Mouse (Mus musculus) olfactory bulb, adult 2 months (tissue): Measurements from ENCODE around the gene Banp. TPM values are rescaled to one million over a fixed set of nuclear protein-coding genes. Genes with fewer than 3 reads are reported as not detected.

ENCODE experiments used
- H3K27ac ChIP-seq: fragments of 200-500 bp; 2 replicates; pipeline ENCODE4 v1.5.1; 2012; ENCODE audit warnings: low read depth, low read length; ENCODE audit not compliant: insufficient read depth
- H3K4me1 ChIP-seq: fragments of 200-500 bp; 2 replicates; pipeline ENCODE4 v1.6.1; 2012; ENCODE audit warnings: low read length; ENCODE audit not compliant: control insufficient read depth, insufficient read depth
- H3K4me3 ChIP-seq: fragments of 200-500 bp; 2 replicates; pipeline ENCODE4 v1.5.1; 2012; ENCODE audit warnings: mild to moderate bottlenecking, low read depth, low read length, moderate library complexity; ENCODE audit not compliant: insufficient read depth
- CTCF ChIP-seq: fragments of 200-500 bp; IDR thresholded peaks from 2 replicates; pipeline ENCODE4 v1.5.1; 2012; ENCODE audit warnings: low read depth, mild to moderate bottlenecking, low read length, moderate library complexity; ENCODE audit not compliant: insufficient read depth
- POLR2A ChIP-seq: fragments of 200-500 bp; IDR thresholded peaks from 2 replicates; pipeline ENCODE4 v1.6.1; 2012; ENCODE audit warnings: mild to moderate bottlenecking, low read depth, low read length, moderate library complexity; ENCODE audit not compliant: insufficient read depth
- WGBS: fragments of 180-500 bp; shearing (Covaris S2); methylation state at CpG from one replicate; pipeline ENCODE4 v1.1.7; 2018; 5-methylcytosine and 5-hydroxymethylcytosine counted together
- polyA plus RNA-seq: library from polyadenylated mRNA; stranded (reverse); fragments of >200 nt; gene quantifications from 2 replicates; pipeline ENCODE4 v1.2.4, GENCODE M21; 2012; ENCODE audit warnings: low replicate concordance; ENCODE audit not compliant: missing spikeins, insufficient read depth, insufficient read length

Gene Banp
- polyA plus RNA-seq, 1 experiment = not detected

GRCm38 (mm10) chr8:122004131-122004530, 54.6 kb downstream of the Banp start:
- Histone ChIP-seq H3K4me1 (peaks cover 29% of the 10 kb centered on the region), H3K4me3 (no peak overlapping the region), H3K27ac (no peak overlapping the region)
- WGBS = 70% methylated on average over 5 of the region's 5 CpGs
- no peak for TF ChIP-seq CTCF
- no peak for TF ChIP-seq POLR2A

GRCm38 (mm10) chr8:122005422-122006204, 56.1 kb downstream of the Banp start:
- H3K4me3 ChIP-seq = no peak overlapping the region
- H3K27ac ChIP-seq = no peak overlapping the region
- WGBS = 82% methylated on average over 25 of the region's 25 CpGs
- H3K4me1 ChIP-seq = peaks cover 36% of the 10 kb centered on the region
- TF ChIP-seq POLR2A = no peak
- no peak for TF ChIP-seq CTCF

DNA sequence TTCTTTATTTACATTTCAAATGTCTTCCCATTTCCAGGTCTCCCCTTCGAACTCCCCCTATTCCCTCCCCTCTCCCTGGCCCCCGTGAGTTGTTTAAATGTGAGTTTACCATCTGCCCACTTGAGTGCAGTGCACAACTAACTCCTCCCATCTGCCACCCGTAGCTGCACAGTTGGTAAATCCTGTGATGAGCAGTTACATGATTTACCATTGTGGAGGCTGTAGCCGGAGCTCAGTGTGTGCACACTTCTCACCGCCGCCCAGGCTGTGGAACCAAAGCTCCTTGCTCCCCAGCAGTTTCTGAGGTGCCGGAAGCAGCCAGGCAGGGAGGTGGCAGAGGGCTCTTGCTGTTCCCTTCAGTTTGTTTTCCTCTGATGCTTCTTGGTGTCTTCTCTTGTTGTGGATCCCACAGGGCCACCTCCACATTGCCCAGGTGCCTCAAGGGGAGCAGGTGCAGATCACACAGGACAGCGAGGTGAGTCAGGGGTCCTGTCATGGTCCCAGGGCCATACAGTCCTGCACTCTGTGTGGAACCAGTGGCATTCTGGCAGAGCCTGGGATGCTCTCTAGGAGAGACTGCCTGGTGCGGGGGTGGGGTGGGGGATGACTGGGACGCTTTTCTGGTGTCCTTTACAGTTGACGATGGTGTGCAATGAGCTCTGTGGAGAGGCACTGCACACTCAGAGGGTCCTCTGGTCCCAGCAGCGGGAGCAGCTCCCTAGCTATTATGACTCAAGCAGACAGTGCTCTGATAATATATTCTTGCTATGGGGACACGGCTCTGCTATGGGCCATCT, 57.3 kb downstream of the Banp start:
- TF ChIP-seq POLR2A (no peak), CTCF (no peak)
- 0 out of 2 replicates have a peak overlapping the region, but pooled peaks have one; percentile 29 for H3K27ac ChIP-seq
- peak overlapping the region; percentile 33 for H3K4me3 ChIP-seq
- H3K4me1 ChIP-seq = peaks cover 43% of the 10 kb centered on the region
- WGBS = 55% methylated on average over 13 of the region's 13 CpGs

DNA sequence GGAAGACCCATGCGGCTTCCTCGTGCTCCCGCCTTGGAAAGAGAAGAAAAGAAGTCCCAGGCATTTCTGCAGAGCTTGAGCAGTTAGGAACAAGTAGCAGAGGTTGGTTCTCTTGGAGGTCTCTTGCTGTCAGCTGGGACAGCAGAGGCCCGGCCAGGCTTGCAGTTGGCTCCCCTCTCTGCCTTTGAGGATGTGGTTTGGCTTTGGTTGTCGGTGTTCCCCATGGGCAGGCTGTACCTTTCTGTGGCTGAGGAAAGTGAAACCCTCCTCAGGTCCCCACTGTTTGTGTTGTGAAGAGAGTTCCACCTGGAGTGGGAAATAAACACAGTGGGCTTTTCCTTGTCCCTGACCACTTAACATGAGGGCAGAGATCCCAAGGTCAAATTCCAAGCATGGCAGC, 58.8 kb downstream of the Banp start:
- 80% methylated on average over 5 of the region's 5 CpGs for WGBS
- no peak overlapping the region for H3K27ac ChIP-seq
- no peak for TF ChIP-seq CTCF
- TF ChIP-seq POLR2A = no peak
- H3K4me1 ChIP-seq = peaks cover 45% of the 10 kb centered on the region
- H3K4me3 ChIP-seq = no peak overlapping the region

GRCm38 (mm10) chr8:122010638-122011037, 61.1 kb downstream of the Banp start:
- TF ChIP-seq POLR2A = no peak
- no peak for TF ChIP-seq CTCF
- Histone ChIP-seq H3K4me1 (peaks cover 55% of the 10 kb centered on the region), H3K4me3 (no peak overlapping the region), H3K27ac (no peak overlapping the region)
- WGBS = 57% methylated on average over 5 of the region's 5 CpGs

- WGBS = 64% methylated on average over 7 of the region's 7 CpGs
- TF ChIP-seq CTCF = no peak
- TF ChIP-seq POLR2A = no peak
- no peak overlapping the region for H3K4me3 ChIP-seq
- no peak overlapping the region for H3K27ac ChIP-seq
- peaks cover 55% of the 10 kb centered on the region for H3K4me1 ChIP-seq
These were observed 61.6 kb downstream of the Banp start for GRCm38 (mm10) chr8:122011066-122011588.

- peaks cover 50% of the 10 kb centered on the region for H3K4me1 ChIP-seq
- H3K27ac ChIP-seq = peak overlapping the region; percentile 78
- 28% methylated on average over 3 of the region's 3 CpGs for WGBS
- TF ChIP-seq CTCF (no peak), POLR2A (no peak)
- H3K4me3 ChIP-seq = no peak overlapping the region
These were observed 65.1 kb downstream of the Banp start for GRCm38 (mm10) chr8:122014606-122015005.

GRCm38 (mm10) chr8:122018046-122018831, 68.7 kb downstream of the Banp start:
- Histone ChIP-seq H3K4me3 (no peak overlapping the region), H3K4me1 (peaks cover 63% of the 10 kb centered on the region), H3K27ac (no peak overlapping the region)
- no peak for TF ChIP-seq POLR2A
- no peak for TF ChIP-seq CTCF
- WGBS = 61% methylated on average over 22 of the region's 22 CpGs
